Mouse (Mus musculus): ENCODE results near the gene Kirrel2.

The Kirrel2 gene

GRCm38 (mm10) chr7:30444971-30445751 lies 12.3 kb downstream of the Kirrel2 start, which contains the start of gene Aplp1:
Gene Aplp1, minus strand, starts transcription at chr7:30445535.
- peak; percentile 48 to 60 for DNase-seq

GRCm38 (mm10) chr7:30444154-30444970 lies 13.1 kb downstream of the Kirrel2 start:
- no peak for DNase-seq

GRCm38 (mm10) chr7:30443696-30444095 lies 13.8 kb downstream of the Kirrel2 start:
- DNase-seq: no peak

- DNase-seq: peak in 1 of 2 experiments; percentile 54
These were observed 16.8 kb downstream of the Kirrel2 start for GRCm38 (mm10) chr7:30440697-30441096.

- no peak for DNase-seq
These were observed 17.8 kb downstream of the Kirrel2 start for GRCm38 (mm10) chr7:30439734-30440133.

- no peak for DNase-seq
These were observed 20.6 kb downstream of the Kirrel2 start for GRCm38 (mm10) chr7:30436879-30437278.

- no peak for DNase-seq
These were observed 22.3 kb downstream of the Kirrel2 start for GRCm38 (mm10) chr7:30435156-30435555.

GRCm38 (mm10) chr7:30434701-30435100 lies 22.8 kb downstream of the Kirrel2 start:
- DNase-seq: no peak

- DNase-seq: no peak
These were observed 23.3 kb downstream of the Kirrel2 start for GRCm38 (mm10) chr7:30434238-30434637.

GRCm38 (mm10) chr7:30431793-30432192 lies 25.7 kb downstream of the Kirrel2 start:
- peak; percentile 72 to 73 for DNase-seq

GRCm38 (mm10) chr7:30430191-30430590 lies 27.3 kb downstream of the Kirrel2 start:
- no peak for DNase-seq

- DNase-seq: no peak
These were observed 28.2 kb downstream of the Kirrel2 start for GRCm38 (mm10) chr7:30429327-30429726.

- DNase-seq: peak; percentile 74 to 79
These were observed 34.3 kb downstream of the Kirrel2 start for GRCm38 (mm10) chr7:30423071-30423641.

GRCm38 (mm10) chr7:30422560-30422959 lies 34.9 kb downstream of the Kirrel2 start:
- DNase-seq: peak in 1 of 2 experiments; percentile 48

GRCm38 (mm10) chr7:30421890-30422435 lies 35.5 kb downstream of the Kirrel2 start:
- DNase-seq: peak; percentile 93 to 96

GRCm38 (mm10) chr7:30421175-30421889 lies 36.2 kb downstream of the Kirrel2 start, which contains the start of gene Nfkbid:
Gene Nfkbid, plus strand, starts transcription at chr7:30421732.
- peak; percentile 94 to 95 for DNase-seq

GRCm38 (mm10) chr7:30420673-30421072 lies 36.8 kb downstream of the Kirrel2 start:
- DNase-seq: no peak

- DNase-seq: peak; percentile 68 to 72
These were observed 37.7 kb downstream of the Kirrel2 start, which contains the start of gene Hcst for GRCm38 (mm10) chr7:30419561-30420499. Gene Hcst, minus strand, starts transcription at chr7:30419854.

GRCm38 (mm10) chr7:30417856-30418255 lies 39.6 kb downstream of the Kirrel2 start:
- DNase-seq: peak; percentile 49 to 65

- no peak for DNase-seq
These were observed 43.9 kb downstream of the Kirrel2 start, which contains the start of gene Tyrobp for GRCm38 (mm10) chr7:30413596-30413995. Gene Tyrobp, plus strand, starts transcription at chr7:30413760.

GRCm38 (mm10) chr7:30412735-30413147 lies 44.7 kb downstream of the Kirrel2 start:
- peak; percentile 49 to 64 for DNase-seq
